ENCODE assay signal across 25 mouse cellular contexts in the genomic region with DNA sequence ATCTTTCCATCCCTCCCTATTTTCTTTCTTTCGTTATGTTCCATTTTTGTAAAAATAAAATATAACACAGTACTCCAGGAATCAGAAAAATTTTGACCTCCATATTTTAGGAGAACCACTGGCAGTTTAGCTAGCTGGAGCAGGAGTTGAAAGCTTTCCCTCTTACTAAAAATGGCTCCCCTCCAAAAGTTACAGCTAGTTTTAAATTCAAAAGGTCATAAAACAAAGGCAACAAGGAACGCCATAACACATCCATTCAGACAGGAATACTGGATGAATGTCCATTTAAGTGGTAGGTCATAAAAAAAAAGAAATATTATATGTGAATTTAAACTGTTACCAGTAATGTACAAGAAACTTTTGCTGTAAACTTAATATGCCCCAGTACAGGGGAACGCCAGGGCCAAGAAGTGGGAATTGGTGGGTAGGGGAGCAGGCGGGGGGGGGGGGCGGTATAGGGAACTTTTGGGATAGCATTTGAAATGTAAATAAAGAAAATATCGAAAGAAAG.
"Had no signal": no experiment of that assay in that cellular context is flagged by ENCODE, and none has a peak within 500 bp of the region (broad histone marks: within the 10 kb centered on the region; RNA-seq: fewer than 3 reads in every experiment).

No protein-coding gene starts in this region.

- H3K4me1 ChIP-seq: heart, embryonic 10.5 days; hindbrain, embryonic 10.5 days; hindbrain, embryonic 12.5 days; intestine, embryonic 15.5 days; kidney, embryonic 15.5 days; liver, embryonic 12.5 days had no signal

- DNase-seq: gastrocnemius, adult 2 months; gastrocnemius, postnatal 10 days; gastrocnemius, postnatal 25 days; heart, adult 18-20 months; heart, postnatal 10 days; heart, postnatal 4 days; kidney, adult 2 months; kidney, adult 9 months; kidney, postnatal 10 days; kidney, postnatal 25 days; kidney, postnatal 4 days had no signal

- H3K4me3 ChIP-seq: gastrocnemius, adult 2 months; heart, embryonic 10.5 days; heart, embryonic 12.5 days; hindbrain, embryonic 10.5 days; hindbrain, embryonic 12.5 days; intestine, embryonic 15.5 days; kidney, embryonic 15.5 days; layer of hippocampus, adult 2 months; left cerebral cortex, adult 2 months; limb, embryonic 15.5 days; liver, embryonic 12.5 days had no signal

- H3K4me2 ChIP-seq: heart, embryonic 12.5 days; hindbrain, embryonic 12.5 days; hindbrain, embryonic 14.5 days; intestine, embryonic 15.5 days; kidney, embryonic 15.5 days; limb, embryonic 15.5 days; liver, embryonic 12.5 days had no signal

- H3K27me3 ChIP-seq: heart, embryonic 12.5 days; hindbrain, embryonic 12.5 days; intestine, embryonic 15.5 days; kidney, embryonic 15.5 days; limb, embryonic 15.5 days; liver, embryonic 12.5 days had no signal

- ATAC-seq: hindbrain, embryonic 16.5 days; inflammation-experienced regulatory T-cells, adult 6 months; intestine, embryonic 15.5 days; intestine, postnatal 0 days; liver, embryonic 12.5 days had no signal

- H3K9ac ChIP-seq: heart, embryonic 12.5 days; hindbrain, embryonic 12.5 days; hindbrain, embryonic 14.5 days; intestine, embryonic 15.5 days; kidney, embryonic 15.5 days; limb, embryonic 15.5 days; liver, embryonic 12.5 days had no signal

- H3K9me3 ChIP-seq: heart, embryonic 10.5 days; heart, embryonic 12.5 days; hindbrain, embryonic 10.5 days; hindbrain, embryonic 12.5 days; intestine, embryonic 15.5 days; kidney, embryonic 15.5 days; limb, embryonic 15.5 days; liver, embryonic 12.5 days had no signal

- H3K27ac ChIP-seq: gastrocnemius, adult 2 months; heart, embryonic 10.5 days; hindbrain, embryonic 10.5 days; hindbrain, embryonic 12.5 days; hindbrain, embryonic 14.5 days; intestine, embryonic 15.5 days; kidney, embryonic 15.5 days; layer of hippocampus, adult 2 months; left cerebral cortex, adult 2 months; limb, embryonic 15.5 days; liver, embryonic 12.5 days had no signal

- H3K36me3 ChIP-seq: heart, embryonic 10.5 days; heart, embryonic 12.5 days; hindbrain, embryonic 10.5 days; hindbrain, embryonic 12.5 days; intestine, embryonic 15.5 days; kidney, embryonic 15.5 days; limb, embryonic 15.5 days; liver, embryonic 12.5 days had no signal
